ENCODE assay signal across 19 mouse cellular contexts in genomic region chr19:32165711-32166110, GRCm38 (mm10).
"Had no signal": no experiment of that assay in that cellular context is flagged by ENCODE, and none has a peak within 500 bp of the region (broad histone marks: within the 10 kb centered on the region; RNA-seq: fewer than 3 reads in every experiment).

No protein-coding gene starts in this region.

- H3K4me3 ChIP-seq: limb, embryonic 12.5 days; limb, embryonic 15.5 days; liver, embryonic 12.5 days; liver, embryonic 15.5 days; lung, embryonic 15.5 days; megakaryocyte, embryonic 14.5 days; midbrain, embryonic 10.5 days; midbrain, embryonic 13.5 days; neural tube, embryonic 12.5 days; neural tube, embryonic 15.5 days had no signal

- H3K9ac ChIP-seq: limb, embryonic 12.5 days; limb, embryonic 15.5 days; liver, embryonic 12.5 days; liver, embryonic 15.5 days; lung, embryonic 15.5 days; midbrain, embryonic 13.5 days; neural tube, embryonic 12.5 days; neural tube, embryonic 15.5 days had no signal

- H3K27me3 ChIP-seq: limb, embryonic 12.5 days; limb, embryonic 15.5 days; liver, embryonic 12.5 days; liver, embryonic 15.5 days; lung, embryonic 15.5 days; megakaryocyte, embryonic 14.5 days; midbrain, embryonic 13.5 days; neural tube, embryonic 12.5 days; neural tube, embryonic 15.5 days had no signal

- H3K4me1 ChIP-seq: limb, embryonic 15.5 days; lung, embryonic 15.5 days; midbrain, embryonic 10.5 days; midbrain, embryonic 13.5 days; neural tube, embryonic 12.5 days had no signal

- H3K27ac ChIP-seq: limb, embryonic 12.5 days; limb, embryonic 15.5 days; liver, embryonic 12.5 days; liver, embryonic 15.5 days; lung, embryonic 15.5 days; midbrain, embryonic 10.5 days; midbrain, embryonic 13.5 days; neural tube, embryonic 12.5 days; neural tube, embryonic 15.5 days had no signal

- H3K36me3 ChIP-seq: limb, embryonic 12.5 days; limb, embryonic 15.5 days; lung, embryonic 15.5 days; midbrain, embryonic 10.5 days; midbrain, embryonic 13.5 days; neural tube, embryonic 12.5 days; neural tube, embryonic 15.5 days had no signal

- H3K4me2 ChIP-seq: limb, embryonic 12.5 days; limb, embryonic 15.5 days; liver, embryonic 12.5 days; liver, embryonic 15.5 days; lung, embryonic 15.5 days; midbrain, embryonic 13.5 days; neural tube, embryonic 12.5 days; neural tube, embryonic 15.5 days had no signal

- H3K9me3 ChIP-seq: limb, embryonic 12.5 days; limb, embryonic 15.5 days; liver, embryonic 12.5 days; liver, embryonic 15.5 days; lung, embryonic 15.5 days; megakaryocyte, embryonic 14.5 days; midbrain, embryonic 10.5 days; midbrain, embryonic 13.5 days; neural tube, embryonic 12.5 days; neural tube, embryonic 15.5 days had no signal

- DNase-seq: kidney, adult 9 months; kidney, postnatal 14 days; kidney, postnatal 4 days; left cerebral cortex, postnatal 4 days; lung, adult 18-20 months; lung, postnatal 10 days; lung, postnatal 36 days; thymus, adult 18-20 months; thymus, postnatal 36 days had no signal

- ATAC-seq: liver, embryonic 12.5 days; midbrain, embryonic 13.5 days had no signal
